Mouse (Mus musculus) heart, embryonic 11.5 days (tissue): ENCODE measurements around the gene Fam168a. TPM values are rescaled to one million over a fixed set of nuclear protein-coding genes. Genes with fewer than 3 reads are reported as not detected.

Source experiments
- ATAC-seq: fragments of 200-750 bp; cut with Nextera tagmentation; replicated peaks from 2 replicates; pipeline ENCODE4 v1.8.0; 2017; ENCODE audit warnings: moderate library complexity; ENCODE audit not compliant: insufficient number of reproducible peaks, low FRiP score, low TSS enrichment
- H3K27ac ChIP-seq: fragments of 300-500 bp; sonication (generic); 2 replicates; pipeline ENCODE4 v1.5.1; 2014; ENCODE audit warnings: mild to moderate bottlenecking, low read depth, low read length
- H3K27me3 ChIP-seq: fragments of 300-500 bp; sonication (generic); 2 replicates; pipeline ENCODE4 v1.6.1; 2014; ENCODE audit warnings: mild to moderate bottlenecking, low read length, mixed read lengths; ENCODE audit not compliant: control insufficient read depth, insufficient read depth
- H3K36me3 ChIP-seq: fragments of 300-500 bp; sonication (generic); 2 replicates; pipeline ENCODE4 v1.6.1; 2014; ENCODE audit warnings: mild to moderate bottlenecking, low read length, moderate library complexity, mixed read lengths; ENCODE audit not compliant: control insufficient read depth, insufficient read depth
- H3K4me1 ChIP-seq: fragments of 300-500 bp; sonication (generic); 2 replicates; pipeline ENCODE4 v1.6.1; 2014; ENCODE audit warnings: low read length; ENCODE audit not compliant: control insufficient read depth, insufficient read depth
- H3K4me2 ChIP-seq: fragments of 300-500 bp; sonication (generic); 2 replicates; pipeline ENCODE4 v1.6.1; 2014; ENCODE audit warnings: mild to moderate bottlenecking, moderate library complexity
- H3K4me3 ChIP-seq: fragments of 300-500 bp; sonication (generic); 2 replicates; pipeline ENCODE4 v1.5.1; 2014; ENCODE audit warnings: low read depth, low read length
- H3K9ac ChIP-seq: fragments of 300-500 bp; sonication (generic); 2 replicates; pipeline ENCODE4 v1.6.1; 2014; ENCODE audit warnings: mild to moderate bottlenecking, low read depth, low read length, moderate library complexity
- H3K9me3 ChIP-seq: fragments of 300-500 bp; sonication (generic); replicated peaks from 2 replicates; pipeline ENCODE4 v1.6.1; 2016; ENCODE audit warnings: low read length; ENCODE audit not compliant: control insufficient read depth
- WGBS: fragments of 180-500 bp; shearing (Covaris S2); extraction: QIAGEN DNeasy Blood & Tissue Kit; methylation state at CpG from one replicate; pipeline ENCODE4 v1.1.7; 2014; ENCODE audit not compliant: insufficient replicate concordance; 5-methylcytosine and 5-hydroxymethylcytosine counted together
- polyA plus RNA-seq: library from polyadenylated mRNA; unstranded; fragments of >200 nt; fragmentation: Nextera tagmentation; extraction: Ambion mirVana; gene quantifications from 2 replicates; pipeline ENCODE4 v1.2.1, GENCODE M21; 2014

Fam168a gene
- polyA plus RNA-seq, 1 experiment from 2014 or later, result 34.9 TPM

- 74% methylated on average over 2 of the region's 2 CpGs for WGBS
- H3K9me3 ChIP-seq, result no peaks in the 10 kb centered on the region
- no peak overlapping the region for H3K9ac ChIP-seq
- H3K36me3 ChIP-seq, result no peaks in the 10 kb centered on the region
- no peak overlapping the region for H3K4me2 ChIP-seq
- no peak overlapping the region for H3K4me3 ChIP-seq
- no peaks in the 10 kb centered on the region for H3K4me1 ChIP-seq
- H3K27ac ChIP-seq, result no peak overlapping the region
- ATAC-seq, result no peak
- no peaks in the 10 kb centered on the region for H3K27me3 ChIP-seq
These were observed 37.9 kb downstream of the Fam168a start for GRCm38 (mm10) chr7:100744372-100744771.

DNA sequence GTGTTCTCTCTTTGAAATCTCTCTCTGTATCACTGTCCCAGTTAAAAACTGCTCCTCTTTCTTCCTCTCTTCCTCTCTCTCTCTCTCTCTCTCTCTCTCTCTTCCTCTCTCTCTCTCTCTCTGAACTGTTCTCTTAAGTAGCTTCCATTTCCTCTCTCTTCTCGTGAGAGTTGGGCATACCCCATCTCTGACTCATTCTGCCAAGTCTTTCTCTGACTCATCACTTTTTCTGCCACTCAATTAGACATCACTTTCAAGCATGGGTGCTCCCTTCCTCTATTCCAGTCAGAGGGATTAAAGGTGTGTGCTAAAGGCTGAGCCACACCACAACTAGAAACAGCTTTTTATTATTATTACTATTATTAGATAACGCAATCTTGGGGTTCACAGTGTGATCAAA lies 43.7 kb downstream of the Fam168a start:
- H3K9me3 ChIP-seq, result no peaks in the 10 kb centered on the region
- no peaks in the 10 kb centered on the region for H3K27me3 ChIP-seq
- no peak overlapping the region for H3K9ac ChIP-seq
- no peak overlapping the region for H3K4me2 ChIP-seq
- no peak overlapping the region for H3K4me3 ChIP-seq
- H3K27ac ChIP-seq, result no peak overlapping the region
- no peaks in the 10 kb centered on the region for H3K4me1 ChIP-seq
- 66% methylated on average over 2 of the region's 2 CpGs for WGBS
- ATAC-seq, result no peak
- no peaks in the 10 kb centered on the region for H3K36me3 ChIP-seq

- Histone ChIP-seq H3K4me1 (no peaks in the 10 kb centered on the region), H3K36me3 (no peaks in the 10 kb centered on the region), H3K4me2 (no peak overlapping the region), H3K9ac (no peak overlapping the region), H3K27me3 (no peaks in the 10 kb centered on the region), H3K27ac (no peak overlapping the region), H3K9me3 (no peaks in the 10 kb centered on the region), H3K4me3 (no peak overlapping the region)
- ATAC-seq, result no peak
- WGBS, result 88% methylated on average over 7 of the region's 7 CpGs
These were observed 52.3 kb downstream of the Fam168a start for GRCm38 (mm10) chr7:100758718-100759117.

GRCm38 (mm10) chr7:100762726-100763125 lies 56.3 kb downstream of the Fam168a start:
- Histone ChIP-seq H3K9me3 (no peaks in the 10 kb centered on the region), H3K27me3 (no peaks in the 10 kb centered on the region)
- no peak for ATAC-seq

GRCm38 (mm10) chr7:100767568-100767967 lies 61.1 kb downstream of the Fam168a start:
- ATAC-seq, result no peak
- Histone ChIP-seq H3K4me1 (no peaks in the 10 kb centered on the region), H3K9me3 (no peaks in the 10 kb centered on the region), H3K36me3 (no peaks in the 10 kb centered on the region), H3K27ac (no peak overlapping the region), H3K27me3 (no peaks in the 10 kb centered on the region), H3K4me2 (no peak overlapping the region), H3K9ac (no peak overlapping the region), H3K4me3 (no peak overlapping the region)
- 72% methylated on average over 3 of the region's 3 CpGs for WGBS

More at GRCm38 (mm10) chr7:100762726-100763125, 56.3 kb downstream of the Fam168a start:
- Histone ChIP-seq H3K27ac (no peak overlapping the region), H3K4me2 (no peak overlapping the region), H3K4me1 (no peaks in the 10 kb centered on the region), H3K36me3 (no peaks in the 10 kb centered on the region), H3K9ac (no peak overlapping the region), H3K4me3 (no peak overlapping the region)

GRCm38 (mm10) chr7:100768009-100768408 lies 61.6 kb downstream of the Fam168a start:
- H3K4me3 ChIP-seq, result no peak overlapping the region
- no peak overlapping the region for H3K27ac ChIP-seq
- no peaks in the 10 kb centered on the region for H3K27me3 ChIP-seq
- H3K36me3 ChIP-seq, result no peaks in the 10 kb centered on the region
- no peak overlapping the region for H3K4me2 ChIP-seq
- WGBS, result 90% methylated on average over 3 of the region's 3 CpGs
- ATAC-seq, result no peak
- no peak overlapping the region for H3K9ac ChIP-seq
- H3K9me3 ChIP-seq, result no peaks in the 10 kb centered on the region
- no peaks in the 10 kb centered on the region for H3K4me1 ChIP-seq

GRCm38 (mm10) chr7:100769534-100770083 lies 63.2 kb downstream of the Fam168a start:
- Histone ChIP-seq H3K36me3 (no peaks in the 10 kb centered on the region), H3K27me3 (no peaks in the 10 kb centered on the region), H3K4me3 (no peak overlapping the region), H3K9me3 (no peaks in the 10 kb centered on the region), H3K9ac (no peak overlapping the region), H3K4me1 (no peaks in the 10 kb centered on the region), H3K27ac (no peak overlapping the region), H3K4me2 (no peak overlapping the region)
- WGBS, result 78% methylated on average over 7 of the region's 7 CpGs
- no peak for ATAC-seq

DNA sequence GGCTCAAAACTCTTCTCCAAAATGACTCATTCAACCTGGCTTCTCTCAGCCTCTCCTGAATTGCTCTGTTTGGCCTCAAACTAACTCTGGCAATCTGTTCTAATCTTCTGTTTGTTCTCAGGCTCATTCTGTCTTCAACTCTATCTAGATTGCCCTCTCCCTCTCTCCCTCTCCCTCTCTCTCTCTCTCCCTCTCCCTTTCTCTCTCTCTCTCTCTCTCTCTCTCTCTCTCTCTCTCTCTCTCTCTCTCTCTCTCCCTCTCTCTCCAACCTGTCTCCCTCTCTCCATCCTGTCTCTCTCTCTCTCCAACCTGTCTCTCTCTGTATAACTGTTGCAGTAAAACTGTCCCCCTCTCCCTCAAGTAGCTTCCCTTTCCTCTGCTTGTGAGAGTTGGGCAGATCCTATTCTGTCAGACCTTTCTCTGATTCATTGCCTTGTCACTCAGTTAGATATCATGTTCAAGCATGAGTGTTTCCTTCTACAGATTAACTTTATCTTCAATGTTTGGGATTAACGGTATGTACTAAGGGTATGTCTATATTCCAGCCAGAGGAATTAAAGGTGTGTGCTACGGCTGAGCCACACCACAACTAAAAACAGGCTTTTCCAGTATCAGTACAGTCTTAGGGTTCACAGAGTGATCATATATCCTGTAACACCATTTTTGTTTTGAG lies 64.4 kb downstream of the Fam168a start:
- WGBS, result 75% methylated on average over 2 of the region's 2 CpGs
- Histone ChIP-seq H3K27me3 (no peaks in the 10 kb centered on the region), H3K36me3 (no peaks in the 10 kb centered on the region), H3K4me3 (no peak overlapping the region), H3K27ac (no peak overlapping the region), H3K9ac (no peak overlapping the region), H3K4me2 (no peak overlapping the region), H3K4me1 (no peaks in the 10 kb centered on the region), H3K9me3 (no peaks in the 10 kb centered on the region)
- ATAC-seq, result no peak

- Histone ChIP-seq H3K4me3 (no peak overlapping the region), H3K9ac (no peak overlapping the region), H3K9me3 (no peaks in the 10 kb centered on the region), H3K4me2 (no peak overlapping the region), H3K27ac (no peak overlapping the region), H3K4me1 (no peaks in the 10 kb centered on the region), H3K27me3 (no peaks in the 10 kb centered on the region), H3K36me3 (no peaks in the 10 kb centered on the region)
- 89% methylated on average over 1 of the region's 1 CpGs for WGBS
- no peak for ATAC-seq
These were observed 67.8 kb downstream of the Fam168a start for GRCm38 (mm10) chr7:100774189-100774588.
